Mouse (Mus musculus) brown adipose tissue, adult 24 weeks (tissue): ENCODE measurements around the gene Gm8113. TPM values are rescaled to one million over a fixed set of nuclear protein-coding genes. Genes with fewer than 3 reads are reported as not detected.
A peak's percentile ranks its signal among the peaks of the same experiment; 100 is the strongest.
"Not testable (repeated sequence)": the region's sequence is repeated elsewhere in the genome, so short reads cannot be mapped to it uniquely, and the experiment has no call there.

Experiments used
- H3K27ac ChIP-seq: fragments of 200-500 bp; replicated peaks from 2 replicates; pipeline ENCODE4 v1.5.1; 2012; ENCODE audit warnings: low read depth, mild to moderate bottlenecking, low read length
- H3K4me1 ChIP-seq: fragments of 200-500 bp; 2 replicates; pipeline ENCODE4 v1.6.1; 2012; ENCODE audit warnings: low read length, mixed read lengths; ENCODE audit not compliant: control insufficient read depth, insufficient read depth, insufficient read length
- H3K4me3 ChIP-seq: fragments of 200-500 bp; 2 replicates; pipeline ENCODE4 v1.5.1; 2012; ENCODE audit warnings: low read depth, mild to moderate bottlenecking, low read length, moderate library complexity; ENCODE audit not compliant: insufficient read depth
- polyA plus RNA-seq: library from polyadenylated mRNA; stranded (reverse); fragments of >200 nt; gene quantifications from 2 replicates; pipeline ENCODE4 v1.2.4, GENCODE M21; 2012; ENCODE audit not compliant: missing spikeins, insufficient read depth, insufficient read length

Gene Gm8113
- polyA plus RNA-seq = not detected in 2 replicates

GRCm38 (mm10) chr14:43924688-43925403, at the start of gene Gm8113:
TSS of gene Gm8113 (plus strand) at chr14:43925390.
- peak within 1 kb of the TSS; percentile 57 for H3K4me3 ChIP-seq
- H3K27ac ChIP-seq = not testable (repeated sequence)

GRCm38 (mm10) chr14:43875417-43875816, 49.8 kb upstream of the Gm8113 start, which contains the start of gene Ear1:
TSS of gene Ear1 (minus strand) at chr14:43875517.
- not testable (repeated sequence) for H3K4me3 ChIP-seq, H3K4me1 ChIP-seq, H3K27ac ChIP-seq

More at GRCm38 (mm10) chr14:43924688-43925403, at the start of gene Gm8113:
- H3K4me1 ChIP-seq = not testable (repeated sequence)

- H3K27ac ChIP-seq, H3K4me3 ChIP-seq, H3K4me1 ChIP-seq: not testable (repeated sequence)
Observed at GRCm38 (mm10) chr14:43877789-43878188, 47.4 kb upstream of the Gm8113 start.

- H3K4me3 ChIP-seq, H3K4me1 ChIP-seq, H3K27ac ChIP-seq: not testable (repeated sequence)
Observed at GRCm38 (mm10) chr14:43879966-43880545, 45.1 kb upstream of the Gm8113 start.

GRCm38 (mm10) chr14:43886235-43886634, 39.0 kb upstream of the Gm8113 start:
- not testable (repeated sequence) for H3K27ac ChIP-seq, H3K4me3 ChIP-seq, H3K4me1 ChIP-seq

- H3K4me1 ChIP-seq, H3K4me3 ChIP-seq, H3K27ac ChIP-seq: not testable (repeated sequence)
Observed at GRCm38 (mm10) chr14:43891288-43891687, 33.9 kb upstream of the Gm8113 start.

- not testable (repeated sequence) for H3K4me3 ChIP-seq, H3K4me1 ChIP-seq, H3K27ac ChIP-seq
Observed at GRCm38 (mm10) chr14:43895357-43895756, 29.8 kb upstream of the Gm8113 start.

GRCm38 (mm10) chr14:43898577-43898976, 26.6 kb upstream of the Gm8113 start:
- not testable (repeated sequence) for H3K27ac ChIP-seq, H3K4me3 ChIP-seq, H3K4me1 ChIP-seq

GRCm38 (mm10) chr14:43918214-43918613, 7.0 kb upstream of the Gm8113 start:
- H3K4me1 ChIP-seq, H3K4me3 ChIP-seq: not testable (repeated sequence)

GRCm38 (mm10) chr14:43923459-43923858, 1.7 kb upstream of the Gm8113 start, which contains the start of gene Ear10:
TSS of gene Ear10 (minus strand) at chr14:43923559.
- not testable (repeated sequence) for H3K4me3 ChIP-seq, H3K4me1 ChIP-seq, H3K27ac ChIP-seq

More at GRCm38 (mm10) chr14:43918214-43918613, 7.0 kb upstream of the Gm8113 start:
- not testable (repeated sequence) for H3K27ac ChIP-seq

GRCm38 (mm10) chr14:43925404-43925950, 287 bp downstream of the Gm8113 start:
- H3K4me1 ChIP-seq, H3K27ac ChIP-seq: not testable (repeated sequence)
- H3K4me3 ChIP-seq = peak overlapping the region; percentile 57

- not testable (repeated sequence) for H3K4me3 ChIP-seq, H3K27ac ChIP-seq, H3K4me1 ChIP-seq
Observed at GRCm38 (mm10) chr14:43932991-43933390, 7.8 kb downstream of the Gm8113 start.

- not testable (repeated sequence) for H3K4me1 ChIP-seq, H3K27ac ChIP-seq, H3K4me3 ChIP-seq
Observed at GRCm38 (mm10) chr14:43933399-43933798, 8.2 kb downstream of the Gm8113 start.

GRCm38 (mm10) chr14:43953382-43953781, 28.2 kb downstream of the Gm8113 start:
- H3K4me1 ChIP-seq, H3K27ac ChIP-seq, H3K4me3 ChIP-seq: not testable (repeated sequence)

GRCm38 (mm10) chr14:43955074-43955473, 29.9 kb downstream of the Gm8113 start:
- not testable (repeated sequence) for H3K4me3 ChIP-seq, H3K4me1 ChIP-seq, H3K27ac ChIP-seq

GRCm38 (mm10) chr14:43956769-43957168, 31.6 kb downstream of the Gm8113 start, which contains the start of gene Ang5:
TSS of gene Ang5 (plus strand) at chr14:43957069.
- not testable (repeated sequence) for H3K4me3 ChIP-seq, H3K4me1 ChIP-seq, H3K27ac ChIP-seq
